ENCODE assay signal across 10 mouse cellular contexts in the genomic region with DNA sequence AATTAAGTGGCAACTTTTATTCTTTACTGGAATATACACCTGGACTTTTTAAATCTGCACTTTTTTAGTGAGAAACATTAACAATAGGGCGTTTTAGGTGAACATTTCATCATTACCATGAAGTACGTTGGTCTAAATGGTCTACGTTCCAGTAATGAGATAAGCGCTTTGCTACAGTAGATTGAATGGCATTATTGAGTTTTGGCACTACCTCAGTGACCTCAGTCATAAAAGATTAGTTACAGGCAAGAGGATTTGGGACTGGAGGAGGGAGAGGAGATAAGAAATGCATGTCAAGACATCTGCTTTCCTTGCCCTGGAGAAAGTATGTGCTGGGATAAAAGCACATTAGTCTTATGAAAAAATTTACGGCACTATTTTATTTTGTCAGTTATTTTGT.
DNase-seq lines count a peak whose midpoint lies in the region; ATAC-seq and TF ChIP-seq lines count a peak whose summit lies in the region.
"Had no signal": no experiment of that assay in that cellular context is flagged by ENCODE, and none has a peak within 500 bp of the region (broad histone marks: within the 10 kb centered on the region; RNA-seq: fewer than 3 reads in every experiment).

No protein-coding gene starts in this region.

- no peak for DNase-seq in hindbrain, embryonic 11.5 days (ENCODE audit: low spot score)
- peak; percentile 83 for DNase-seq in brain, embryonic 14.5 days (ENCODE audit: low read depth)
- DNase-seq in thymus, postnatal 25 days, result no peak
- DNase-seq: gastrocnemius, postnatal 10 days; lung, adult 2 months had no signal

- H3K4me2 ChIP-seq in hindbrain, embryonic 12.5 days (replicated peaks), result peak overlapping the region; percentile 25; the same call in 1 of the 2 replicates
- no peak overlapping the region for H3K4me2 ChIP-seq in hindbrain, embryonic 11.5 days (replicated peaks; ENCODE audit: low read depth, low read length)
- peak overlapping the region; percentile 41 for H3K4me2 ChIP-seq in forebrain, embryonic 15.5 days (replicated peaks)
- H3K4me2 ChIP-seq in midbrain, embryonic 16.5 days (ENCODE audit: low read length), result peak overlapping the region; percentile 43

- H3K9me3 ChIP-seq in hindbrain, embryonic 12.5 days (replicated peaks), result no peaks in the 10 kb centered on the region
- no peaks in the 10 kb centered on the region for H3K9me3 ChIP-seq in hindbrain, embryonic 11.5 days (ENCODE audit: control insufficient read depth, low read length)
- H3K9me3 ChIP-seq in forebrain, embryonic 15.5 days, result no peaks in the 10 kb centered on the region
- H3K9me3 ChIP-seq in midbrain, embryonic 16.5 days (replicated peaks; ENCODE audit: control insufficient read depth, low read length, poor library complexity, severe bottlenecking), result no peaks in the 10 kb centered on the region

- H3K27me3 ChIP-seq in hindbrain, embryonic 12.5 days, result no peaks in the 10 kb centered on the region
- H3K27me3 ChIP-seq in hindbrain, embryonic 11.5 days (ENCODE audit: control insufficient read depth, insufficient read depth, low read length), result no peaks in the 10 kb centered on the region
- no peaks in the 10 kb centered on the region for H3K27me3 ChIP-seq in forebrain, embryonic 15.5 days
- H3K27me3 ChIP-seq in midbrain, embryonic 16.5 days (ENCODE audit: control insufficient read depth, insufficient read depth, low read depth, low read length), result no peaks in the 10 kb centered on the region

- H3K9ac ChIP-seq in hindbrain, embryonic 12.5 days, result no peak overlapping the region
- H3K9ac ChIP-seq in hindbrain, embryonic 11.5 days (ENCODE audit: low read depth, low read length), result no peak overlapping the region
- H3K9ac ChIP-seq in forebrain, embryonic 15.5 days (replicated peaks), result no peak overlapping the region; the same call in 1 of the 2 replicates
- no peak overlapping the region for H3K9ac ChIP-seq in midbrain, embryonic 16.5 days (ENCODE audit: low read depth, low read length)

- 65% methylated on average over 5 of the region's 5 CpGs for WGBS in hindbrain, embryonic 12.5 days
- WGBS in hindbrain, embryonic 11.5 days, result 86% methylated on average over 5 of the region's 5 CpGs
- 22% methylated on average over 5 of the region's 5 CpGs for WGBS in forebrain, embryonic 15.5 days
- WGBS in midbrain, embryonic 16.5 days, result 39% methylated on average over 5 of the region's 5 CpGs

- ATAC-seq in hindbrain, embryonic 12.5 days (ENCODE audit: low FRiP score), result no peak
- no peak for ATAC-seq in hindbrain, embryonic 11.5 days (ENCODE audit: low FRiP score)
- ATAC-seq in forebrain, embryonic 15.5 days (replicated peaks), result no peak
- ATAC-seq in midbrain, embryonic 16.5 days, result no peak
- no peak for ATAC-seq in granulocyte monocyte progenitor cell, adult 5-6 weeks (replicated peaks; ENCODE audit: poor library complexity, severe bottlenecking)
- no peak for ATAC-seq in CD4-positive, CD25-positive, alpha-beta regulatory T cell, adult 4 months

- no peak overlapping the region for H3K27ac ChIP-seq in hindbrain, embryonic 12.5 days
- no peak overlapping the region for H3K27ac ChIP-seq in hindbrain, embryonic 11.5 days (ENCODE audit: low read depth, low read length)
- peak overlapping the region; percentile 66 for H3K27ac ChIP-seq in forebrain, embryonic 15.5 days (replicated peaks)
- H3K27ac ChIP-seq in midbrain, embryonic 16.5 days (ENCODE audit: low read length), result peak overlapping the region; percentile 53; the same call in 1 of the 2 replicates

- peaks cover 15% of the 10 kb centered on the region; the same call in 1 of the 2 replicates for H3K4me1 ChIP-seq in hindbrain, embryonic 12.5 days
- H3K4me1 ChIP-seq in hindbrain, embryonic 11.5 days (replicated peaks; ENCODE audit: control insufficient read depth, insufficient read depth, low read length), result no peaks in the 10 kb centered on the region
- peaks cover 24% of the 10 kb centered on the region for H3K4me1 ChIP-seq in forebrain, embryonic 15.5 days
- H3K4me1 ChIP-seq in midbrain, embryonic 16.5 days (ENCODE audit: control insufficient read depth, insufficient read depth, low read length), result peaks cover 11% of the 10 kb centered on the region

- no peaks in the 10 kb centered on the region for H3K36me3 ChIP-seq in hindbrain, embryonic 12.5 days
- H3K36me3 ChIP-seq in hindbrain, embryonic 11.5 days (ENCODE audit: control insufficient read depth, insufficient read depth, low read length), result no peaks in the 10 kb centered on the region
- H3K36me3 ChIP-seq in forebrain, embryonic 15.5 days, result peaks cover 6% of the 10 kb centered on the region
- H3K36me3 ChIP-seq in midbrain, embryonic 16.5 days (ENCODE audit: control insufficient read depth, insufficient read depth, low read length), result no peaks in the 10 kb centered on the region

- no peak for TF ChIP-seq CTCF in brain, embryonic 14.5 days (IDR thresholded peaks at IDR 0.05; ENCODE audit: borderline replicate concordance, extremely low read depth, insufficient read depth, insufficient read length)

- H3K4me3 ChIP-seq in hindbrain, embryonic 12.5 days, result no peak overlapping the region
- H3K4me3 ChIP-seq in hindbrain, embryonic 11.5 days (ENCODE audit: low read depth, low read length), result no peak overlapping the region
- peak overlapping the region; percentile 35 for H3K4me3 ChIP-seq in forebrain, embryonic 15.5 days
- peak overlapping the region; percentile 20 for H3K4me3 ChIP-seq in midbrain, embryonic 16.5 days (ENCODE audit: low read depth, low read length)

- no peak for TF ChIP-seq POLR2A in brain, embryonic 14.5 days (IDR thresholded peaks at IDR 0.05; ENCODE audit: borderline replicate concordance, extremely low read depth, insufficient read depth, insufficient read length, poor library complexity, severe bottlenecking)

Comparison
In these comparisons a context has a peak if more than half of its experiments do, and no peak if none do; other contexts are left out.
1. H3K27ac ChIP-seq: peak in forebrain, embryonic 15.5 days (single experiment) and midbrain, embryonic 16.5 days (single experiment); none in hindbrain, embryonic 12.5 days (single experiment) and hindbrain, embryonic 11.5 days (single experiment).
2. H3K4me3 ChIP-seq: peak in forebrain, embryonic 15.5 days (single experiment) and midbrain, embryonic 16.5 days (single experiment); none in hindbrain, embryonic 12.5 days (single experiment) and hindbrain, embryonic 11.5 days (single experiment).